Mouse (Mus musculus): ENCODE data around the gene Mtf1. TPM values are rescaled to one million over a fixed set of nuclear protein-coding genes. Genes with fewer than 3 reads are reported as not detected.

Gene Mtf1
- polyA plus RNA-seq, 1 experiment, result not detected

DNA sequence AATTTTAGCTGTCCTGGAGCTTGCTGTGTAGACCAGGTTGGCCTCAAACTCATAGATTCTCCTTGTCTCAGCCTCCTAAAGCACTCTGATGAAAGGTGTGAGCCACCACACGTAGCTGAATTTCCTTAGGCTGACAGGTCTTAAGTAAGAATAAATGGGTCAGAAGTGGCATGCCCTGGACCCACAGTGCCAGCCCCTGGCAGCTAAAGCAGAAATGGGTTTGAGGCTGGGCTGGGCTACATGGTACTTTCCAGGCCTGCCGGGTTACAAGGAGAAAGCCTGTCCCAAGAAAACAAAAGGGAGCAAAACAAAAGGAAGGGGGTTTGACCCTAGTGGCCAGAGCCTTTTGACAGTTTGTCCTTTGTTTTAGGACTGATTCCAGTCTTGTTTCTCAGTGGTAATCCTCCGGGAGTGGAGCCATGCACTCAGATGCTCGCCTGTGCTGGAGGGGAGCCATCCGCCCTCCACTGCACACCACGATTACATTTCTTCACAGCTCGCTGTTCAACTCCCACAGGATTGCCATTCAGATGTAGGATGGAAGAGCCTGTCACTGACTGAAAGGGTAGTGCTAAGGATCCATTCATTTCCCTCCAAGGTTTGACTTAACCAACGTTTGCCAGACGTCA, 9.6 kb downstream of the Mtf1 start:
- WGBS, result 33% methylated on average over 9 of the region's 9 CpGs
- no peak for TF ChIP-seq POLR2A (IDR thresholded peaks at IDR 0.05; ENCODE audit: insufficient read depth, low read depth, low read length)
- no peak for TF ChIP-seq CTCF (IDR thresholded peaks at IDR 0.05; ENCODE audit: insufficient read depth, low read depth, low read length)
- Histone ChIP-seq H3K4me3 (ENCODE audit: insufficient read depth, low read depth, low read length) (no peak overlapping the region), H3K4me1 (ENCODE audit: control insufficient read depth, insufficient read depth, low read length) (peaks cover 15% of the 10 kb centered on the region), H3K27ac (ENCODE audit: insufficient read depth, low read depth, low read length) (no peak overlapping the region)

DNA sequence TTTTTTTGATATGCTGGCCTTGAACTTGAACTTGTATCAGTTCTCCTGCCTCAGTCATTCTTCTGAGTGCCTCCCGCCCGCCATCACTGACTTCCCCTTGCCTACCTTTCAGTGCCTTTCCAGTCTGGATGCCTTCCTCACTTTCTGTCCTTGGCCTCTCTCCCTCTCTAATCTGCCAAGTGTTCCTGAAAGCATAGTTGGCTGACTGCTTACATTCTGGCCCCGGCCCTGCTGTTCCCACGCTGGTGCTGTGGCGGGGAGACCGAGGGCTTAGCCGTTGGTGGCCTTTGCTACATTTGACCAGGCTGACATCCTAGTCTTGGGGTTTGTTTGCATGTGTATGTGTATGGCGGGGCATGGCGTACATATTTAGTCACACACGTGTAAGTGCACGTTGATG, 14.0 kb downstream of the Mtf1 start:
- 64% methylated on average over 11 of the region's 11 CpGs for WGBS
- Histone ChIP-seq H3K4me1 (ENCODE audit: control insufficient read depth, insufficient read depth, low read length) (peaks cover 14% of the 10 kb centered on the region), H3K27ac (ENCODE audit: insufficient read depth, low read depth, low read length) (no peak overlapping the region), H3K4me3 (ENCODE audit: insufficient read depth, low read depth, low read length) (no peak overlapping the region)
- TF ChIP-seq CTCF (IDR thresholded peaks at IDR 0.05; ENCODE audit: insufficient read depth, low read depth, low read length) (no peak), POLR2A (IDR thresholded peaks at IDR 0.05; ENCODE audit: insufficient read depth, low read depth, low read length) (no peak)

DNA sequence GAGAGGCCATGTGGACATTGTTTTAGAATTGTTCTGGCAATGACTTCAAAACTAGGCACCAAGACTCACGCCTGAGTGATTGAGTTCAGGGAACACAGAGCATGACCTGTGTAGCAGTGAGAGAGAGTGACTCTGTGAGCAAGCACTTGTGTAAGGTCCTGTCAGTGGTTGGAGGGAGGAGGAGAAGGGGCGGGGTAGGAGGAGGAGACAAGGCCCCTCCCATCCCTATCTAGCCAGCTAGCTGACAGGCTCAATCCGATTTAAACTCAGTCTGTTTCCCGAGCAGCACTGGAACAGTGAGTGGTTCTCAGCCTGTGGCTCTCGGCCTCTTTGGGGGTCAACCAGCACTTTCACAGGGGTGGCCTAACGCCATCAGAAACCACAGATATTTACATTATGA, 15.9 kb downstream of the Mtf1 start:
- Histone ChIP-seq H3K4me3 (ENCODE audit: insufficient read depth, low read depth, low read length) (no peak overlapping the region), H3K4me1 (ENCODE audit: control insufficient read depth, insufficient read depth, low read length) (peaks cover 10% of the 10 kb centered on the region; the same call in 1 of the 2 replicates), H3K27ac (ENCODE audit: insufficient read depth, low read depth, low read length) (no peak overlapping the region)
- 45% methylated on average over 6 of the region's 6 CpGs for WGBS
- TF ChIP-seq CTCF (IDR thresholded peaks at IDR 0.05; ENCODE audit: insufficient read depth, low read depth, low read length) (no peak), POLR2A (IDR thresholded peaks at IDR 0.05; ENCODE audit: insufficient read depth, low read depth, low read length) (no peak)

DNA sequence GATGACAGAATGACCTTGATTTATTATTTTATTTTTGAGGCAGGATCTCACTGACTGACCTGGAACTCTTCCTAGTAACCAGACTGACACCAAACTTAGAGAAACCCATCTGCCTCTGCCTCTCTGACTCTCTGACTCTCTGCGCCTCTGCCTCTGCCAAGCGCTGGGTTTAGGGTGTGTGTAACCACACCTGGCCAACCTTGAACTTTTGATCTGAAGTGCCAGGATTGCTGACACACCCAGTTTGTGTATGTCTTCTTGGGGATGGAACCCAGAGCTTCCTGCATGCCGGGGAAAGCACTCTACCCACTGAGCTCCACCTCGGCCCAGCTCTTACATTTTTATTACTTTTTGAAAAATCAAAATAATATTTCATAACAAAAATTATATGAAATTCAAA, 16.9 kb downstream of the Mtf1 start:
- WGBS, result 95% methylated on average over 4 of the region's 4 CpGs
- TF ChIP-seq POLR2A (IDR thresholded peaks at IDR 0.05; ENCODE audit: insufficient read depth, low read depth, low read length) (no peak), CTCF (IDR thresholded peaks at IDR 0.05; ENCODE audit: insufficient read depth, low read depth, low read length) (no peak)
- H3K4me1 ChIP-seq (ENCODE audit: control insufficient read depth, insufficient read depth, low read length), result peaks cover 10% of the 10 kb centered on the region; the same call in 1 of the 2 replicates
- H3K4me3 ChIP-seq (ENCODE audit: insufficient read depth, low read depth, low read length), result no peak overlapping the region
- no peak overlapping the region for H3K27ac ChIP-seq (ENCODE audit: insufficient read depth, low read depth, low read length)

DNA sequence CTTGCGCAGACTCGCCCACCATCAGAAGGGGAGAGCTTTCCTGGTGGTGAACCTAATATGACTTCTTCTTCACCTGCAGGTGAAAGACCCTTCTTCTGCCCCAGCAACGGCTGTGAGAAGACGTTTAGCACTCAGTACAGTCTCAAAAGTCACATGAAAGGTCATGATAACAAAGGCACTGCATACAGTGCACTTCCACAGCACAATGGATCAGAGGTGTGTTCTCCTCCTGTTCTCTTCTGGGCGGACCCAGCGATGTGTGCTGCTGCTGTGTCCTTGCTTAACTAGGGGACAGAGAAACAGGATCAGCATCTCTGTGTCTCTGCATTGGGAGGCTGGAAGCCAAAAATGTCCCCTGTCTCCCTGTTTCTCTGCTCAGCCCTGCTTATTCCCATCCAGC, 23.1 kb downstream of the Mtf1 start:
- Histone ChIP-seq H3K4me1 (ENCODE audit: control insufficient read depth, insufficient read depth, low read length) (no peaks in the 10 kb centered on the region), H3K4me3 (ENCODE audit: insufficient read depth, low read depth, low read length) (no peak overlapping the region), H3K27ac (ENCODE audit: insufficient read depth, low read depth, low read length) (no peak overlapping the region)
- 89% methylated on average over 6 of the region's 6 CpGs for WGBS
- TF ChIP-seq CTCF (IDR thresholded peaks at IDR 0.05; ENCODE audit: insufficient read depth, low read depth, low read length), result no peak

DNA sequence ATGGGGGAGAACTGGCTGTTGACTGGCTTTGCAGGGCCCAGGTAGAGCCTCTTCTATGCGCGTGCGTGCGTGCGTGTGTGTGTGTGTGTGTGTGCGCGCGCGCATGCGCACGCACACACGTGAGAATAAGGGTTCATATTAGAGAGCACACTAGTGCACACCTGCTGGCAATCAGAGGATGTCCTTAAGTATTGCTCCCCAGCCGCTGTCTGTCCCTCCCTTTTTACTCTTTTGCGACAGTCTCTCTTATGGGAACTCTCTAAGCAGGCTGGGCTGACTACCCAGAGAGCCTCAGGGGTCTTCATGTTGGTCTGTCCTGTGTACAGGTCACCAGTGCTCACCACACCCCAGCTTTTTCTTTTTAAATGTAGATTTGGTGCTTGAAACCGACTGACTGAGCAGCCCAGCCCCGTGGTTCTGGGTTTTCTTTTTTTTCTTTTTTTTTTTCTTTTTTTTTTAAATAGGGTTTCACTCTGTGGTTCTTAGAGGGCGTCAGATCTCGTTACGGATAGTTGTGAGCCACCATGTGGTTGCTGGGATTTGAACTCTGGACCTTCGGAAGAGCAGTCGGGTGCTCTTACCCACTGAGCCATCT, 23.6 kb downstream of the Mtf1 start:
- 96% methylated on average over 21 of the region's 21 CpGs for WGBS
- Histone ChIP-seq H3K4me1 (ENCODE audit: control insufficient read depth, insufficient read depth, low read length) (no peaks in the 10 kb centered on the region), H3K4me3 (ENCODE audit: insufficient read depth, low read depth, low read length) (no peak overlapping the region), H3K27ac (ENCODE audit: insufficient read depth, low read depth, low read length) (no peak overlapping the region)
- no peak for TF ChIP-seq POLR2A (IDR thresholded peaks at IDR 0.05; ENCODE audit: insufficient read depth, low read depth, low read length)
- no peak for TF ChIP-seq CTCF (IDR thresholded peaks at IDR 0.05; ENCODE audit: insufficient read depth, low read depth, low read length)

DNA sequence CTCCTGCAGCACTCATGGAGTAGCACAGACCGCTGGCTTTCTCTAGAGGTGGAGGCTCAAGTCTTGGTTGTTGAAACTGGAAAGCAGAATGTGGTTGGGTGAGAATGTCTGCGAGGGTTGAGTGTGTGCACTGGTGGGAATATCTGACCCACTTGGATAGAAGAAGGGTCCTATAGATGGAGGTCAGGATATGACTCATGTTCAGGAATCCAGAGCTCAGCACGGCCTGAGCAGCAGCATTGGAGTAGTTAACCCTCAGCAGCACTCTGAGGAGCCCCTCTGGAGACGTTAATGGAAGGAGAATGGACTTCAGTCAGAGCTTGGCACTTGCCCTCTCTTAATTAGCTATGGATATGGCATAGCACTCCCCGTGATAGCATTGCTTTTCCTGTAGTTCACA, 27.8 kb downstream of the Mtf1 start:
- TF ChIP-seq POLR2A (IDR thresholded peaks at IDR 0.05; ENCODE audit: insufficient read depth, low read depth, low read length), result no peak
- TF ChIP-seq CTCF (IDR thresholded peaks at IDR 0.05; ENCODE audit: insufficient read depth, low read depth, low read length), result no peak
- Histone ChIP-seq H3K27ac (ENCODE audit: insufficient read depth, low read depth, low read length) (no peak overlapping the region), H3K4me1 (ENCODE audit: control insufficient read depth, insufficient read depth, low read length) (peaks cover 3% of the 10 kb centered on the region), H3K4me3 (ENCODE audit: insufficient read depth, low read depth, low read length) (no peak overlapping the region)
- WGBS, result 69% methylated on average over 5 of the region's 5 CpGs

DNA sequence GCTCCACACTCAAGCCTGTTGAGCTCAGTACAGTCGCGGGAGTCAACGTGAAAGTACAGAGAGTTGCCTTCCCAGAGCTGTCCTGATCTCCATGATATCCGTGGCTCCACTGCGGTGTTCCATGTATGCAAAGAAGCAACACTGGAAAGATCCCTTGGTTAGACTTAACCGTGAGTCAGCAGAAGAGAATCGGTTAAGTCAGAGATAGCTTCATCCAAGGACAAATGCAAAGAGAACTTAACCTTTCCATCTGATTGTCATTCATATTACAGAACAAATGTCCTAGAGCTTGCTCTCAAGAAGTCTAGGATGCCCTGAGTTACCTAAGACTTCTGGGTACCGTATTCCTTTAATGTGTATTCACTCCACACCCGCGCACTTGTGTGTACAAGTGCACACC, 30.9 kb downstream of the Mtf1 start:
- Histone ChIP-seq H3K27ac (ENCODE audit: insufficient read depth, low read depth, low read length) (no peak overlapping the region), H3K4me1 (ENCODE audit: control insufficient read depth, insufficient read depth, low read length) (peaks cover 4% of the 10 kb centered on the region), H3K4me3 (ENCODE audit: insufficient read depth, low read depth, low read length) (no peak overlapping the region)
- WGBS, result 94% methylated on average over 10 of the region's 10 CpGs
- TF ChIP-seq POLR2A (IDR thresholded peaks at IDR 0.05; ENCODE audit: insufficient read depth, low read depth, low read length) (no peak), CTCF (IDR thresholded peaks at IDR 0.05; ENCODE audit: insufficient read depth, low read depth, low read length) (no peak)

DNA sequence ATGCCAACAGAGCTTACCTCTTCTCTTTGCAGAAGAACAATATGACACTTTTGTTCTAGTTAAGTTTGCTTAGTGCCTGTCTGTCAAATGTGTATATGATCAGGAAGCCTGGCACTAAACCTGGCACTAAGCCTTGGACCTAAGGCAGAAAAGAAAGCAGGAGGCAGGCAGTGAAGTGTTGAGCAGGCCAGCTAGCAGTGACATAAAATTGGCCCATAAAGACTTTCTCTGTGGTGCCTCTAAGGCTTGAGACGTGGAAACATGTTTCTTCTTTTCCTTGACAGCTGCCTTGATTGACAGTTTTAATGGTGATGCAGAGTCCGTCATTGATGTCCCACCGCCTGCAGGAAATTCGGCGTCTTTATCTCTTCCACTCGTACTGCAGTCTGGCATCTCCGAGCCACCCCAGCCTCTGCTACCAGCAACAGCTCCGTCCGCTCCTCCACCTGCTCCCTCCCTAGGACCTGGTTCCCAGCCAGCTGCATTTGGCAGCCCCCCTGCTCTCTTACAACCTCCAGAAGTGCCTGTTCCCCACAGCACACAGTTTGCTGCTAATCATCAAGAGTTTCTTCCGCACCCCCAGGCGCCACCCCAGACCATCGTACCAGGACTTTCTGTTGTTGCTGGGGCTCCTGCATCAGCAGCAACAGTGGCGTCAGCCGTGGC, 36.3 kb downstream of the Mtf1 start:
- 58% methylated on average over 14 of the region's 14 CpGs for WGBS
- Histone ChIP-seq H3K4me1 (ENCODE audit: control insufficient read depth, insufficient read depth, low read length) (peaks cover 4% of the 10 kb centered on the region), H3K27ac (ENCODE audit: insufficient read depth, low read depth, low read length) (no peak overlapping the region), H3K4me3 (ENCODE audit: insufficient read depth, low read depth, low read length) (no peak overlapping the region)
- TF ChIP-seq POLR2A (IDR thresholded peaks at IDR 0.05; ENCODE audit: insufficient read depth, low read depth, low read length), result no peak
- TF ChIP-seq CTCF (IDR thresholded peaks at IDR 0.05; ENCODE audit: insufficient read depth, low read depth, low read length), result no peak
